Mouse (Mus musculus) natural killer cell, adult 2 months (primary cell): ENCODE data around the gene Taar2.

Source experiments
- DNase-seq, 2 experiments: peaks; one replicate each; pipeline ENCODE4 v3.0.0; 2022; ENCODE audit warnings: low spot score in 2 of 2

The Taar2 gene

GRCm38 (mm10) chr10:23985546-23985945, 47.2 kb downstream of the Taar2 start, which contains the start of gene Taar6:
TSS of gene Taar6 (minus strand) at chr10:23985646.
- DNase-seq = no peak

- no peak for DNase-seq
Measured at GRCm38 (mm10) chr10:23986419-23986818, 48.0 kb downstream of the Taar2 start.
